Mouse (Mus musculus) C2C12 (cell line): Measurements from ENCODE around the gene Gal3st2b.
"Not testable (repeated sequence)": the region's sequence is repeated elsewhere in the genome, so short reads cannot be mapped to it uniquely, and the experiment has no call there.

Experiments used
- CTCF ChIP-seq: IDR thresholded peaks from one replicate; pipeline ENCODE4 v1.5.1; 2011; ENCODE audit not compliant: control insufficient read depth, insufficient read depth, insufficient read length
- MAX ChIP-seq: IDR thresholded peaks from one replicate; pipeline ENCODE4 v1.6.1; 2011; ENCODE audit warnings: mild to moderate bottlenecking, control low read depth
- MYOD1 ChIP-seq: IDR thresholded peaks from one replicate; pipeline ENCODE4 v1.6.1; 2011; ENCODE audit warnings: low read depth; ENCODE audit not compliant: control insufficient read depth, insufficient read length
- MYOG ChIP-seq: IDR thresholded peaks from one replicate; pipeline ENCODE4 v1.6.1; 2011; ENCODE audit not compliant: control insufficient read depth, insufficient read length; ENCODE audit errors: extremely low read depth

- TF ChIP-seq MYOG, CTCF, MYOD1, MAX: not testable (repeated sequence)
Observed at GRCm38 (mm10) chr1:93901291-93901690, 16.8 kb upstream of the Gal3st2b start.
